Mouse (Mus musculus) kidney, postnatal 14 days (tissue): ENCODE results near the gene Smyd2.

Source experiments
- DNase-seq: peaks from one replicate; pipeline ENCODE4 v3.0.0; 2022; ENCODE audit warnings: mixed read lengths

Gene Smyd2

GRCm38 (mm10) chr1:189921818-189922592, at the start of gene Smyd2:
Gene Smyd2 (minus strand): TSS chr1:189922363.
- peak; percentile 88 for DNase-seq

GRCm38 (mm10) chr1:189970381-189970780, 48.2 kb upstream of the Smyd2 start:
- no peak for DNase-seq

- no peak for DNase-seq
Observed at GRCm38 (mm10) chr1:189968027-189968426, 45.9 kb upstream of the Smyd2 start.

DNA sequence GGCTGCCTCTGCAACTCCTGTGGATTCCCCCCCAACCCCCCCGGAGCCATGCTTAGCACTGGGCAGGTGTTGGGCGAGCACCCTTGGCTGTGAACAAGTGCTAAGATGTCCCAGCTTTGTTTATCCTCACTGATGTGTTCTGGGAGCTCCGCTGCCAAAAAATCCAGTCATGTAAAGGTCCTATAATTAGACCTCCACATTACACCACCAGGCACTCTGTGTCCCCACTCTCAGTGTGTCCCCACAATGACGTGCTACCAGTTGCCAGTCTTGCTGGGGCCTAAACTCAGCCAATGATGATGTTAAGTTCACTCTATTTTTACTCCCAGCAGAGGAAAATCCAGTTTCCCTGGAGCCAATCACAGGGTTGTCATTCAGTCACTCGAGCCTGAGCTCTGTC, 38.3 kb upstream of the Smyd2 start:
- DNase-seq = no peak

DNA sequence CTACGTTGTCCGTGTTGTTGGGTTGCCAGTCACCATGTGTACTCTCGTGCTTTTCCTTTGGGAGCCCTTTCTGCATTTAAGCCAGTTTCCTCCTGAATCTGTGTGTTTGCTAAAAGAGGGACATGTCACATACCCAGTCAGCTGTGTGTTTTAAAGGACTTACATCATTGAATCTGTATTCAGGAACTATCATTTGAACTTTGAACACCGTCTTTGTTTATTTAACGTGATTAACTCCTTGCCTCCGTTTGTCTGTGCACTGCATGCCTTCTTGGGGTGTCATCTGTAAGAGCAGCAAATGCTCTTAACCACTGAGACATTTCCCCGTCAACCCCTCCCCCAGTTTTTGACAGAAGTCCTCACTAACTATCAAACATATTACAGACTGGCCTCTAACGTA, 37.6 kb upstream of the Smyd2 start:
- DNase-seq = no peak

DNA sequence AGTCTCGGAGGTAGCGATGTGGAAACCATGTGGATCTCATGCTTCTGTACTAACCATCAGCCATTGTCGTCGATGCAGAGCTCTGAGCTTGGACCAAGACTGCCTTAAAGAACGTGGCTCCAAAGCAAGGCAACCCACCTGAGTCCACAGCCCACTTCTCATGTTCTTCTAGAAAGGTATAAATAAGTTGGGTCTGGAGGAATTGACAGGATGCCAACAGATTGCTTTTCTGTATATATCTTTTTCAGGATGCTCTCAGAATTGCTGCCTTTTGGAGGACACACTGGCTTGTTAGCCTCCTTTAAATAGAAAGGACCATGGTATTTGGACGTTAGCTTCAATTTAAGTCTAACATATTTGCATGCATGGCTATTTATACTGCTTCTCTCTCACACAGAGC, 29.7 kb upstream of the Smyd2 start:
- no peak for DNase-seq

DNA sequence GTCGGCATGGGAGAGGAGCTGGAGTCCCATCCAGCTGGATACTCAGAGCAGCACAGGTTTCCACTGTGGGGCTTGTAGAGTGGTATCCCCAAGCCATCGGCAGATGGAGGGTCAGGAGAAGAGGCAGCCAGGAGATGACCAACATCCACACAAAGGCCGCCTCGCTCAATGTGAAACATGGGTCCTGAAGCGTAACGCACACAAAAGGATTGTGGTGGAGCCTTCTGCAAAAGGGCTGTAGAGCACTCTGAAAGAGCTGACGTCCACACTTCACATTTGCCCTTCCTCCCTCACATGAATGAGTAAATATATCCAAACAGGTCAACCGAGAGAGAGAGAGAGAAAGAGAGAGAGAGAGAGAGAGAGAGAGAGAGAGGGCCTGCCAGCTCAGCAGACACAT, 25.2 kb upstream of the Smyd2 start:
- DNase-seq = no peak

- no peak for DNase-seq
Observed at GRCm38 (mm10) chr1:189946126-189946525, 24.0 kb upstream of the Smyd2 start.

GRCm38 (mm10) chr1:189941786-189942185, 19.6 kb upstream of the Smyd2 start:
- DNase-seq = no peak

GRCm38 (mm10) chr1:189936436-189937105, 14.4 kb upstream of the Smyd2 start:
- no peak for DNase-seq

GRCm38 (mm10) chr1:189933480-189934202, 11.5 kb upstream of the Smyd2 start:
- no peak for DNase-seq

GRCm38 (mm10) chr1:189932976-189933375, 10.8 kb upstream of the Smyd2 start:
- DNase-seq = no peak

DNA sequence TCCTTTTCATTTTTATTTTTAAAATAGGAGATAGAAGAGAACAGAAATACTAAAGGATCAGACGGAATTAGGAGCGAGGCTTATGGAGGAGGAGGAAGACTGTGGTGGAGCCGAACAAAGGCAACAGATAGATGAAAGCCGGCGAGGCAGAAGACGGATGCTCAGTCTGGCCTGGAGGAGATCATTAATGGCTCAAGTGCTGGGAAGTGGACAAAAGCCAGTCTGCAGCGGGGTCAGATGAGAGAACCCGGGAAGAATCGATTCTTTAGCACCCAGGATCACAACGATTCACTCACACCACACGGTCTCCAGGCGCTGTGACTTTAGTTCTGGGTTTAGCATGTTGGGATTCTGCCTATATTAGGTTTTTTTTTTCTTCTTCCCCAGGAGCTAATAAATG, 10.0 kb upstream of the Smyd2 start:
- no peak for DNase-seq

GRCm38 (mm10) chr1:189929896-189930295, 7.7 kb upstream of the Smyd2 start:
- DNase-seq = no peak

GRCm38 (mm10) chr1:189927644-189928043, 5.5 kb upstream of the Smyd2 start:
- DNase-seq = peak; percentile 82

GRCm38 (mm10) chr1:189926279-189926678, 4.1 kb upstream of the Smyd2 start:
- no peak for DNase-seq

GRCm38 (mm10) chr1:189923871-189924568, 1.9 kb upstream of the Smyd2 start:
- no peak for DNase-seq

DNA sequence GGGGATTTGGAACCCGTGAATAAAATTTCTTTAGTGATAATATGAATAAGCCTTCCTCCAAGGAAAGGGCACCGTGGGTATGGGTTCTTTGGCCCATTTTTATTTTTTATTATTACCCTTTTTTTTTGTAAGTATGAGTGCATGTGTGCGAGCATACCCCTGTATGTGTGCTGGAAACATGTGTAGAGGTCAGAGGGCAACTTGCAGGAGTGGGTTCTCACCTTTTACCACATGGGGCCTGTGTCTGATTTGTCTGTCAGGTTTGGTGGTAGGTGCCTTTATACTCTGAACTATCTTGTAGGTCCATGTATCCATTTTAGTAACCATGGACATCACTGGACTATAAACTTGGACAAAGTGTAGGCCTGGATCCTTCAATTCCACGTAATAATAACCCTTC, 994 bp upstream of the Smyd2 start:
- no peak for DNase-seq

DNA sequence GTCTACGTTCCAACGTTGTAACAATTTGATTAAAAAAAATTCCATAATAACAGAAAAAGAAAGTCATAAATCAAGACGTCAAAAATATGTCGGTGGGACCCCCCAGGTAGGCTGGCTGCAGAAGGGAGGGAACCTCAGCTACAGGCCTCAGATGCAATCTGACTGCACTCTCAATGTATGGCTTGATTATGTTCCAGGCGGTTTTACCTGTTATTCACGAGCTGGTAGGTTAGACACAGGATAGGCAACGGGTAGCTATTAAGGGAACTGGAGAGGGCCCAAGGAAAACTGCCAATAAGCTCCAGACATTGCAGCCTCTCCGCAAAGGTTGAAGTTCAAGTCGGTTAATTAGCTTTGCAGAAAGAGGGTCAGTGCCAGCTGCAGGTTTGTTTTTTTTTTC, 558 bp upstream of the Smyd2 start:
- DNase-seq = peak; percentile 69

- no peak for DNase-seq
Observed at GRCm38 (mm10) chr1:189921568-189921817, 670 bp downstream of the Smyd2 start.

GRCm38 (mm10) chr1:189920701-189921567, 1.2 kb downstream of the Smyd2 start:
- peak; percentile 33 for DNase-seq

- no peak for DNase-seq
Observed at GRCm38 (mm10) chr1:189919756-189920155, 2.4 kb downstream of the Smyd2 start.

GRCm38 (mm10) chr1:189917126-189917500, 5.0 kb downstream of the Smyd2 start:
- no peak for DNase-seq
